Mouse (Mus musculus) kidney, adult 2 months (tissue): Measurements from ENCODE around the gene Tm7sf2. TPM values are rescaled to one million over a fixed set of nuclear protein-coding genes. Genes with fewer than 3 reads are reported as not detected.

Source experiments
- DNase-seq: peaks from one replicate; pipeline ENCODE4 v3.0.0; 2021
- H3K27ac ChIP-seq: fragments of 200-500 bp; 2 replicates; pipeline ENCODE4 v1.5.1; 2012; ENCODE audit warnings: low read depth, low read length, control low read depth, inconsistent platforms; ENCODE audit not compliant: insufficient read depth
- H3K27me3 ChIP-seq: fragments of 200-500 bp; replicated peaks from 2 replicates; pipeline ENCODE4 v1.6.1; 2012; ENCODE audit warnings: mild to moderate bottlenecking, moderate library complexity, low read length, inconsistent platforms; ENCODE audit not compliant: control insufficient read depth, insufficient read depth
- H3K36me3 ChIP-seq: fragments of 200-500 bp; 2 replicates; pipeline ENCODE4 v1.6.1; 2012; ENCODE audit warnings: mild to moderate bottlenecking, moderate library complexity, low read length, inconsistent platforms; ENCODE audit not compliant: control insufficient read depth, insufficient read depth
- H3K4me1 ChIP-seq: fragments of 200-500 bp; 2 replicates; pipeline ENCODE4 v1.6.1; 2011; ENCODE audit warnings: low read length; ENCODE audit not compliant: control insufficient read depth, insufficient read depth
- H3K4me3 ChIP-seq: fragments of 200-500 bp; 2 replicates; pipeline ENCODE4 v1.5.1; 2011; ENCODE audit warnings: mild to moderate bottlenecking, low read depth, low read length, control low read depth; ENCODE audit not compliant: insufficient read depth
- CTCF ChIP-seq: fragments of 200-500 bp; conservative IDR thresholded peaks from 2 replicates; pipeline ENCODE4 v1.5.1; 2011; ENCODE audit warnings: low read depth, mild to moderate bottlenecking, control low read depth, low read length, moderate library complexity, mixed read lengths; ENCODE audit not compliant: insufficient read depth, insufficient read length
- POLR2A ChIP-seq: fragments of 200-500 bp; IDR thresholded peaks from one replicate; pipeline ENCODE4 v1.6.1; 2011; ENCODE audit warnings: low read depth, low read length, control low read depth
- WGBS: fragments of 180-500 bp; shearing (Covaris S2); methylation state at CpG from one replicate; pipeline ENCODE4 v1.1.7; 2018; 5-methylcytosine and 5-hydroxymethylcytosine counted together
- polyA plus RNA-seq: library from polyadenylated mRNA; depleted of rRNA; stranded (reverse); fragments of >200 nt; gene quantifications from 2 replicates; pipeline ENCODE4 v1.2.3, GENCODE M21; 2012

The Tm7sf2 gene
- polyA plus RNA-seq, 1 experiment: 31.2 TPM

DNA sequence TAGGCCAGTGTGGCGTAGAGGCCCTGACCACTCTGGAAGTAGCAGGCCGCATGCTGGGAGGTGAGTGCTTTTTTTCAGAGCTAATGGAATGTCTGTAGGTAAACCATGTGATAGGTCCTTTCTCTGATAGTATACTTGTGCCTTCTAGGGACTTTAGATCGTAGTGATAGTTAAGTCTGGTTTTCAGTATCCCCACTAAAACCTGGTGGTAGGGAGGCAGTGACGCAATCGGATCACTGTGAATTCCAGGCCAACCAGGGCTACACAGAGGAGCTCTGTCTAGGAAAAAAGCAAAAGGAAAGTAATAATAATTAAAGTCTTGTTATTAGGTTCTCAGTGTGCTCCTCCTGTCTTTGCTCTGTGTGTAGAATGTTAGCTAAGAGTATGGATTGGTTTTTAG, 9.7 kb downstream of the Tm7sf2 start:
- Histone ChIP-seq H3K27me3 (no peaks in the 10 kb centered on the region), H3K4me1 (peaks cover 14% of the 10 kb centered on the region), H3K36me3 (no peaks in the 10 kb centered on the region; the same call in 1 of the 2 replicates), H3K27ac (peak overlapping the region; percentile 76), H3K4me3 (peak overlapping the region; percentile 83)
- TF ChIP-seq POLR2A (no peak), CTCF (no peak)
- WGBS: 20% methylated on average over 5 of the region's 5 CpGs
- no peak for DNase-seq

DNA sequence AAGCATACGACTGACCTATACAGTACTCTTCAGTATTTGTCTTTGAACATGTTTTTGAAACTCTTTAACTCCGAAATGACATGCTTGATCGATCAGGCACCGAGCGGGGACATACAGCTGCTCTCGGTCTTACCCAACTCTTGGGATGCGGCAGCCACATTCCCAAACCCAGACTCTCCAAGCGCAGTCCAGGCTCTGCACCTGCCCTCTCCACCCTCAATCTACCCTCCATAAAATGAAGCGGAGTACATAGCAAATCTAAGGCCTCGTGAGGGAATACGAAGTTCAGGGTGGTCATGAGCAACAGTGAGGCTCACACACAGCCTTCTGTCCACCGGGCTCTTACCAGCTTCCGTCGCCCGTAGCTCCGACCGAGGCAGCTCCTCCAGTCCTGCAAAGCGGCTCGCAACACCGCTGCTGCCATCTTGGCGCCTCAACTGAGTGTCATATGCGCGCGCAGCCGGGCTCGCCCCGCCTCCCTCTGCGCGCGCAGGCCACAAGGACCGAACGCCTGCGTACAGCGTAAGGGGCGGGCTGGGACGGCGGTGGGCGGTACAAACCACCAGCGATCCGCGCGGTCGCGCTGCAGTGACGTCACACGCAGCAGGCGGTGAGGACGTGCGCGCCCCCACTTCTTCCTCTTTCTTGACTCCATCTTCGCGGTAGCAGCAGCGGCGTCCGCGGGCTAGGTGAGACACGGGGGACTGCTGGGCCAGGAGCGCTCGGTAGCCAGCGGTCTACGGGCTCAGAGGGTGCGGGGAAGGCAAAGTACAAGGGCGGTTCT, 10.7 kb downstream of the Tm7sf2 start, which contains the start of the genes Mrpl49 and Fau:
TSS of gene Mrpl49 (minus strand) at position 473 of the 784 bp plus-strand sequence.
TSS of gene Fau (plus strand) at position 532 of the 784 bp plus-strand sequence.
- peak within 1 kb of the TSS; percentile 89 for H3K4me3 ChIP-seq
- H3K4me1 ChIP-seq: peaks cover 9% of the 10 kb centered on the region
- peak; percentile 99 for DNase-seq
- H3K36me3 ChIP-seq: peaks cover 3% of the 10 kb centered on the region; the same call in 1 of the 2 replicates
- TF ChIP-seq POLR2A (peak; percentile 72), CTCF (no peak)
- under 1% methylated on average over 63 of the region's 63 CpGs for WGBS
- H3K27ac ChIP-seq: peak within 1 kb of the TSS; percentile 76
- H3K27me3 ChIP-seq: no peaks in the 10 kb centered on the region

GRCm38 (mm10) chr19:6056696-6057095, 11.5 kb downstream of the Tm7sf2 start:
- Histone ChIP-seq H3K36me3 (peaks cover 3% of the 10 kb centered on the region), H3K27ac (no peak overlapping the region), H3K4me1 (peaks cover 5% of the 10 kb centered on the region; the same call in 1 of the 2 replicates), H3K4me3 (no peak overlapping the region), H3K27me3 (no peaks in the 10 kb centered on the region)
- TF ChIP-seq CTCF (no peak), POLR2A (no peak)
- no peak for DNase-seq
- WGBS: 45% methylated on average over 4 of the region's 4 CpGs

GRCm38 (mm10) chr19:6054296-6054695, 13.9 kb downstream of the Tm7sf2 start:
- 72% methylated on average over 5 of the region's 5 CpGs for WGBS
- no peaks in the 10 kb centered on the region for H3K27me3 ChIP-seq
- H3K4me3 ChIP-seq: no peak overlapping the region
- peaks cover 3% of the 10 kb centered on the region for H3K36me3 ChIP-seq
- DNase-seq: no peak
- H3K27ac ChIP-seq: no peak overlapping the region
- no peak for TF ChIP-seq CTCF
- no peak for TF ChIP-seq POLR2A
- peaks cover 5% of the 10 kb centered on the region; the same call in 1 of the 2 replicates for H3K4me1 ChIP-seq

DNA sequence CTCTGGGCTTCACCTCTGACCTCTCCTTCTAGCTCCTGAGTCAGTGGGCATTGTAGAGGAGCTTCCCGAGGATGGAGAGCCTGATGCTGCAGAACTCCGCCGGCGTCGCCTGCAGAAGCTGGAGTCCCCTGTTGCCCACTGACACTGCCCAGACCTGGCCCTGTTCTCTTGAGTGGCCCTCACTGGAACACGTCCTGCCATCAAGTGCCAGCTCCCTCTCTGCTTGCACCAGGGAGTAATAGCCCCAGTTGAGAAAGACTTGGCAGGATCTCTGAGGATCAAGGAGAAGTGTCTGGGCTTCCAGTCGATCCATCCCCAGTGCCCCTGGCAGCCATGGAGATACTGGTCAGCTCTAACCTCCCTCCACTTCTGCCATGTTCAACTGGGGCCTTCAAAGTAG, 15.7 kb downstream of the Tm7sf2 start:
- WGBS: 86% methylated on average over 7 of the region's 7 CpGs

GRCm38 (mm10) chr19:6048681-6049410, 19.3 kb downstream of the Tm7sf2 start:
- Histone ChIP-seq H3K36me3 (peaks cover 3% of the 10 kb centered on the region), H3K4me1 (peaks cover 12% of the 10 kb centered on the region; the same call in 1 of the 2 replicates), H3K4me3 (no peak overlapping the region), H3K27me3 (no peaks in the 10 kb centered on the region), H3K27ac (no peak overlapping the region)
- WGBS: 81% methylated on average over 11 of the region's 11 CpGs
- TF ChIP-seq POLR2A (no peak), CTCF (no peak)
- DNase-seq: no peak

More for the DNA sequence above, 15.7 kb downstream of the Tm7sf2 start:
- no peaks in the 10 kb centered on the region for H3K27me3 ChIP-seq
- H3K36me3 ChIP-seq: peaks cover 3% of the 10 kb centered on the region
- no peak overlapping the region for H3K27ac ChIP-seq
- H3K4me3 ChIP-seq: no peak overlapping the region
- DNase-seq: no peak
- H3K4me1 ChIP-seq: peaks cover 10% of the 10 kb centered on the region; the same call in 1 of the 2 replicates
- TF ChIP-seq CTCF: no peak
- TF ChIP-seq POLR2A: no peak

GRCm38 (mm10) chr19:6047899-6048166, 20.3 kb downstream of the Tm7sf2 start:
- 75% methylated on average over 8 of the region's 8 CpGs for WGBS
- no peak for DNase-seq
- Histone ChIP-seq H3K27ac (no peak overlapping the region), H3K27me3 (no peaks in the 10 kb centered on the region), H3K36me3 (peaks cover 1% of the 10 kb centered on the region), H3K4me1 (peaks cover 12% of the 10 kb centered on the region; the same call in 1 of the 2 replicates), H3K4me3 (peak overlapping the region; percentile 80)
- no peak for TF ChIP-seq CTCF
- no peak for TF ChIP-seq POLR2A
